Mouse (Mus musculus) large intestine, adult 2 months (tissue): Measurements from ENCODE around the gene Mgat4a. TPM values are rescaled to one million over a fixed set of nuclear protein-coding genes. Genes with fewer than 3 reads are reported as not detected.
"Not testable (repeated sequence)": the region's sequence is repeated elsewhere in the genome, so short reads cannot be mapped to it uniquely, and the experiment has no call there.

Source experiments
- DNase-seq: peaks from one replicate; pipeline ENCODE4 v3.0.0-alpha.2; 2012; ENCODE audit warnings: low read depth, low spot score
- WGBS: fragments of 180-500 bp; shearing (Covaris S2); methylation state at CpG from one replicate; pipeline ENCODE4 v1.1.7; 2018; 5-methylcytosine and 5-hydroxymethylcytosine counted together
- polyA plus RNA-seq: library from polyadenylated mRNA; depleted of rRNA; stranded (reverse); fragments of >200 nt; gene quantifications from 2 replicates; pipeline ENCODE4 v1.2.3, GENCODE M21; 2012

Mgat4a gene
- polyA plus RNA-seq, 1 experiment: 50.0 TPM

DNA sequence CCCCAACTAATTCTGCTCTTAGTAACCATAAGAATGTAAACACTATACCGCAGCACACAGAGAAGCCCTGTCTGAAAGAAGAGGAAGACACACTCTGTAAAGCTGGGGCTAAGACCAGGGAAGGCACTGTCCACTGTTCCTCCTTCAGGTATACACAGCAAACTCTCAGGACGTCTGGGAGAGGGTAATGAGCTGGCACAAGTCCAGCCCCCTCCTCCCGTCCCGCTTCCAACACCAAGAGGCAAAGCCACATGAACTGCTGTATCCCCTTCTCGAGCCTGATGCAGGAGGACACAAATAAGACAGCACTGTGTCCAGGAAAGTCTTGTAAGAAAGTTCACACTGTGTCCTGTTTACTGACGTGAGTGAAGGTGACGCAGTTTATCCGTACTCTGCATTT lies 40.1 kb downstream of the Mgat4a start:
- 20% methylated on average over 8 of the region's 8 CpGs for WGBS
- no peak for DNase-seq

DNA sequence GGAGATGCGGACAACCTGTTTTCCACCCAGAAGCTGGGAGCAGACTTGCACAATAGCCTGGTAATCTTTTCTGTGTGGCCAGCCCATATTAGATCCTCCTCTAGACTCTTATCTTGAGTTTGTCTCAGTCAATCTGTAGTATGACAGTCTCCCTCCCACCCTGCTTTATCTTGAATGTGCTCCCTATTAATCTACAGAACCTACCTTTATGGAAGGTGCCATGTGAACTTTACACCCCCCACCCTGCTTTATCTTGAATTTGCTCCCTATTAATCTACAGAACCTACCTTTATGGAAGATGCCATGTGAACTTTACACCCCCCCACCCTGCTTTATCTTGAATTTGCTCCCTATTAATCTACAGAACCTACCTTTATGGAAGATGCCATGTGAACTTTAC lies 41.4 kb downstream of the Mgat4a start:
- WGBS: 59% methylated on average over 1 of the region's 1 CpGs
- DNase-seq: not testable (repeated sequence)

- WGBS: 66% methylated on average over 10 of the region's 10 CpGs
- no peak for DNase-seq
These were observed 41.9 kb downstream of the Mgat4a start for GRCm38 (mm10) chr1:37498911-37499310.

GRCm38 (mm10) chr1:37496591-37497280 lies 44.1 kb downstream of the Mgat4a start:
- WGBS: 69% methylated on average over 11 of the region's 11 CpGs
- no peak for DNase-seq

- WGBS: 75% methylated on average over 10 of the region's 10 CpGs
- DNase-seq: no peak
These were observed 45.0 kb downstream of the Mgat4a start for GRCm38 (mm10) chr1:37495698-37496321.

DNA sequence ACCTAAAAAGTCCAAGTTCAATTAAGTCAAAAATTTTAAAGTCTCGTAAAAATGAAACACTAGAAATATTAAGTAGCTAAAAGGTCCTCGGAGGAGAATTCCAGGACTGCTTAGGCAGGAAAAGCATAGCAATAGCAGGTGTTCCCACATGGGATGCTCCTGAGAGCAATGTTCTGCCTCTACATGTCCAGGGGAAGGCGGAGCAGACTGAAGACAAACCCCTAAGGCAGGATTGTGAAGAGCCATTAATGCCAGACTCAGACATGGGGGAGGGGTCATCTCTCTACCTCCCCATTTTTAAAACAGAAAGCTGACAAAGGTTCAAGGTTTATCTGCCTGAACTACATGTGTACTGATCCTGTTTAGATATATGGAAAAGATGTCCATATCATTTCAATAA lies 45.7 kb downstream of the Mgat4a start:
- DNase-seq: no peak
- 94% methylated on average over 3 of the region's 3 CpGs for WGBS

- WGBS: 34% methylated on average over 7 of the region's 7 CpGs
- DNase-seq: no peak
These were observed 49.1 kb downstream of the Mgat4a start for GRCm38 (mm10) chr1:37491672-37492071.

DNA sequence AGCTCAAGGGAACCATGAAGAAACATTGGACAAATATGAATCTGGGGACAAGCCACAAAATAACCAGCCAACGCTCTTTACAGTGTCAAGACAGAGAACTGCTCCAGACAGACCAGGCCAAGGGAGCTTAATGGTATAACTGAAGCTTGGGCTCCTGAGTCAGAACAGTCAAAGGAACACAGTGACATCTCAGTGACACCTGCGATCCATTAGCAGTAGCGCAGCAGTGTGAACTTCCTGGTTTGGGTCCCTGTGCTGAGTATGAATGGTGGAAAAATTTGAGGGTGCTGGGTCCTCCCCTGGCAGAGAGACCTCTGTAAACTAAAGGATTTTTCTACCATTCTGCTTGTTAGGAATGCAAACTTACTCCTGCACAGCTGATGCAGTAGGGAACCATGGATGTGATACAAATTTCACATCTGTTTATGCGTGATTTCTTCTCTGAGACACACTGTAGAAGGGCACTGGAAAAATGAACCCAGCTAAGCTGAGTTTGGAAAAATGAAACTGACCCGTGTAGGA lies 50.1 kb downstream of the Mgat4a start:
- DNase-seq: no peak
- 62% methylated on average over 5 of the region's 5 CpGs for WGBS

DNA sequence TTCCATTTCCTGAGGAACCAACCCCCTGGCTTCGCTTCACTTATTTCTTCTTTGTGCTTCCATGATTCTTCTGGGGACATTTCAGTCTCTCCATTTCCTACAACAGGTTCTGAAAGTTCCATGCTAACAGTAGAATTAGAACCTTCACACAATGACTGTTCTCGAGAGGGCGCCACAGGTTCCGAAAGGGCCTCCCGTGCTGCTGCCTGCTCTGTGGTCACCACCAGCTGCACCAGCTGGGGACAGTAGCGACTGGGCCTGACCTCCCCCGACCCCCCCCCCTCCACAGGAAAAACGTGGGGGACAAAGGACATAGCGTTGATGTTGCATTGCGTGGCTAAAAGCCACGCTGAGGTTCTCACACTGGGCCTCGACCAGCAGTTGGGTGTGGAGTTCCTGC lies 52.3 kb downstream of the Mgat4a start:
- WGBS: 85% methylated on average over 12 of the region's 12 CpGs
- no peak for DNase-seq

- no peak for DNase-seq
- WGBS: 75% methylated on average over 3 of the region's 3 CpGs
These were observed 53.8 kb downstream of the Mgat4a start for GRCm38 (mm10) chr1:37486994-37487393.

- 90% methylated on average over 1 of the region's 1 CpGs for WGBS
- no peak for DNase-seq
These were observed 54.4 kb downstream of the Mgat4a start for GRCm38 (mm10) chr1:37486439-37486838.

GRCm38 (mm10) chr1:37484612-37485011 lies 56.2 kb downstream of the Mgat4a start:
- DNase-seq: no peak
- 100% methylated on average over 4 of the region's 4 CpGs for WGBS

DNA sequence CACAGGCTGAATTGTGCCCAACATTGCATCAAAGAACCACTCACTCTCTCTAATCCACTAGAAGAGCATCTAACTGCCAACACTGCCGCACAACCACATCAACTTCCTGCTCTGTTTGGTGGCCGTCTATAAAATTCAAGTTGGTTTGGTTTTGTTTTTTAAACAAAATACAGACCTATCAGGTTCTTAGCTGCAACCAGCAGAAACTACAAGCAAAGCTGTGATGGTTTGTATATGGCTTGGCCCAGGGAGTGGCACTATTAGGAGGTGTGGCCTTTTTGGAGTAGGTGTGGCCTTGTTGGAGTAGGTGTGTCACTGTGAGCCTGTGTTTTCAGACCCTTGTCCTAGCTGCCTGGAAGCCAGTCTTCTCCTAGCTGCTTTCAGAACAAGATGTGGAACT lies 59.5 kb downstream of the Mgat4a start:
- WGBS: 69% methylated on average over 2 of the region's 2 CpGs
- no peak for DNase-seq

DNA sequence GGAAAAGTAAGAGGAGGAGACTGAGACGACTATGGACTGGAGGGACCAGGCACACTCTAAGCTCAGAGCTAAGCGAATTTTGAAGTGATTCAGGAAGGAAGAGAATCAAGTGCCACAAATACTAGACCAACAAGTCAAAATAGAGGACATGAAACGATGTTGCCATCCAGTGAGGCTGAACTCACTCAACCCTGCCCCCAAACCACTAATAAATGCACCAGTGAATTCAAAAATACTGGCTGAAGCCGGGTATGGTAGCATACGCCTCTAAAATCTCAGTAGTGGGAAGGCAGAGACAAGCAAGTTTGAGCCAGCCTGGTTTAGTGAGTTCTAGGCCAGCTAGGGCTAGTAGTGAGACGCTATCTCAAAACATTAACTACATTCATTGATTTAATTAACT lies 60.1 kb downstream of the Mgat4a start:
- no peak for DNase-seq
- WGBS: 85% methylated on average over 6 of the region's 6 CpGs

- WGBS: 84% methylated on average over 8 of the region's 8 CpGs
- no peak for DNase-seq
These were observed 61.1 kb downstream of the Mgat4a start for GRCm38 (mm10) chr1:37479759-37480158.

- whole genome bisulfite sequencing: 78% methylated on average over 9 of the region's 9 CpGs
These were observed 61.7 kb downstream of the Mgat4a start for GRCm38 (mm10) chr1:37479074-37479473.

DNA sequence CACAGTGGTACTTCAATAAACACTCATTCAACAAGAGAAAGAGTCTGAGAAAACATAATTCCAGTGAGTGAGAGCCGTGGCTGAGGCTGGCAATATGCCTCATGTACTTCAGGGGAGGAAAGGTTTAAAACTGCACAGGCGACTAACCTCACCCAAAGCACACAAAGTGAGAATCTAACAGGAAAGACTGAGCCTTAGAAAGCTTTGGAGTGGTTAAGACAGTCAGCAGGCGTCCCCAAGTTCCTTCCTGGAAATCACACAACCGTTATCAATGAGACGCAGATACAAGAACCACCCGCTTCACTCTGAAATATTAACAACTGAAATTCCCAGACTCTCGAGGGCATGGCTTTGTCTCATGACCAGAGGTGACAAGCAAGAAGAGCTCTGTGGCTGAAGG lies 62.4 kb downstream of the Mgat4a start:
- no peak for DNase-seq
- WGBS: 38% methylated on average over 7 of the region's 7 CpGs

More at GRCm38 (mm10) chr1:37479074-37479473, 61.7 kb downstream of the Mgat4a start:
- DNase-seq: no peak

- 46% methylated on average over 5 of the region's 5 CpGs for WGBS
- no peak for DNase-seq
These were observed 62.9 kb downstream of the Mgat4a start for GRCm38 (mm10) chr1:37477928-37478327.

- 93% methylated on average over 5 of the region's 5 CpGs for WGBS
- no peak for DNase-seq
These were observed 63.6 kb downstream of the Mgat4a start for GRCm38 (mm10) chr1:37477250-37477649.

- 93% methylated on average over 3 of the region's 3 CpGs for WGBS
- no peak for DNase-seq
These were observed 65.5 kb downstream of the Mgat4a start for GRCm38 (mm10) chr1:37475312-37475711.

DNA sequence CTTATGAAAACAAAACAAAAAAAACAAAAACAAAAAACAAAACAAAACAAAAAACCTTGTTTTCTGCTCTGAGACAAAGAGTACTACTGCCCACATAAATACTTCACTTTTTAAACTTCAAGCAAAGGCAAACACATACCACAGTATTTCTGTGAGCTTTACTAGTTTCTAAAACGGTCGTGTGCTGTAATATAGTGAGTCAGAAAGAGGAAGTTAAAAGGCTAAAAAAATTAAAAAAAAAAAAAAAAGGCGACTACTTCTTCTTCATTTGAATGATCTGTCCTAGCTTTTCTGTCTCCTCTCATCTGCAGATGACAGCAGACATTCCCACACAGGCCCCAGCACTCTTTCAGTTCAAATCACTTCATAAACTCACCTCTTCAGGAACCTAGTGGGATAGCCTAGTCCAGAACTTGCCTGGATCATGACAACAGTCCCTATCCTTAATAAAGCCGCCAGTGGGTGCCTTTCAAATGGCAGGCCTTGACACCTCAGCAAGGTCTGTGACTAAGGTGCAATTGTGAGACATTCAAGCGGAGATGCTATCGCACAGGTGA lies 66.1 kb downstream of the Mgat4a start:
- 72% methylated on average over 6 of the region's 6 CpGs for WGBS
- DNase-seq: no peak
